In the genomic region with DNA sequence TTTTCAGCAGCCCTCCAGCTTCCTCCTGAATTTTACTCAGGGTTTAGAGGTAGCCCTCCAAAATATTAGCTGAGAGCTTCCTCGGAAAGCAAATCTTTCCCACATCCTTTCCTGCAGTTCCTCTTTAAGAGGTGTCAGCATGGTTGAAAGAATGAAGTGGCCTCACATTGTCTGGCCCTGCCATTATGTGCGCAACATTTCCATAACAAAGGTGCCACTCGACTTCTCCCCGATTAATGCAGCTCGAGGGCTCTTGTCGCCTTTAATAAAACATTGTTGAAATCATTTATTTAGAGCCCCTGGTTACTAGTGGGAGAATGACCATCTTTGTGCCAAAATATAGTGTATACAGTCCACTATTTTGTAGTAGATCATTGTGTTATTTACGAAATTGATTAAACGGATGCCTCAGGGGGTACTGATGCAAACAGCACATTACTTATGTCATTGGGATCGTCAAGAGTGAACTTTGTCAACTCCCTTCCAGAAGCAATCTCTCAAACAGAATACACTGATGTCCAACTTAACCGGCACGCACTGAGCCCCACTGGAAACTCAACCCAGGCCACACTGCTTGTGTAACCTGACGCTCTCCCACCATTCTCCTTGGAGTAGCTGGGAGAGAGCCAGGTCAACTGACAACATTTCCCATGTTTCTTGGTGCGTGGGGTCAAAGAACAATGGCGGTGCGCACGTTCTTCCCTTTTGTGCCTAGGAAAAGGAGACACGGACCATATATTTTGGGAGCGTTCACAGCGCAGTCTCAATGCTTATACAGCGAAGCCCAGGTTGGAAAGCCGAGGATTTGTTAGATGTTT, we compare ENCODE assay signal across 17 mouse cellular contexts. TPM values are rescaled to one million over a fixed set of nuclear protein-coding genes. Genes with fewer than 3 reads are reported as not detected.
DNase-seq lines count a peak whose midpoint lies in the region; ATAC-seq and TF ChIP-seq lines count a peak whose summit lies in the region.
"Had no signal": no experiment of that assay in that cellular context is flagged by ENCODE, and none has a peak within 500 bp of the region (broad histone marks: within the 10 kb centered on the region; RNA-seq: fewer than 3 reads in every experiment).

No protein-coding gene starts in this region.

- no peak overlapping the region for H3K4me3 ChIP-seq in hindbrain, embryonic 11.5 days (ENCODE audit: low read depth, low read length)
- H3K4me3 ChIP-seq in hindbrain, embryonic 16.5 days (ENCODE audit: low read length), result no peak overlapping the region
- no peak overlapping the region for H3K4me3 ChIP-seq in forebrain, embryonic 14.5 days (ENCODE audit: low read depth, low read length)
- H3K4me3 ChIP-seq in neural tube, embryonic 11.5 days (ENCODE audit: low read depth, low read length), result no peak overlapping the region
- H3K4me3 ChIP-seq: heart, embryonic 12.5 days had no signal

- H3K27me3 ChIP-seq in hindbrain, embryonic 11.5 days (ENCODE audit: control insufficient read depth, insufficient read depth, low read length), result no peaks in the 10 kb centered on the region; the same call in 1 of the 2 replicates
- H3K27me3 ChIP-seq in hindbrain, embryonic 16.5 days (replicated peaks; ENCODE audit: control insufficient read depth, insufficient read depth, low read length), result no peaks in the 10 kb centered on the region
- peaks cover 12% of the 10 kb centered on the region; the same call in 1 of the 2 replicates for H3K27me3 ChIP-seq in forebrain, embryonic 14.5 days (replicated peaks; ENCODE audit: control insufficient read depth, insufficient read depth, low read length)
- H3K27me3 ChIP-seq in neural tube, embryonic 11.5 days (ENCODE audit: control insufficient read depth, insufficient read depth, low read length), result no peaks in the 10 kb centered on the region
- H3K27me3 ChIP-seq: heart, embryonic 12.5 days had no signal

- TF ChIP-seq CTCF in brain, embryonic 14.5 days (IDR thresholded peaks at IDR 0.05; ENCODE audit: borderline replicate concordance, extremely low read depth, insufficient read depth, insufficient read length), result no peak

- H3K9ac ChIP-seq in hindbrain, embryonic 11.5 days (ENCODE audit: low read depth, low read length), result no peak overlapping the region
- H3K9ac ChIP-seq in hindbrain, embryonic 16.5 days (ENCODE audit: low read depth, low read length), result no peak overlapping the region
- H3K9ac ChIP-seq in forebrain, embryonic 14.5 days (ENCODE audit: low read length), result no peak overlapping the region
- H3K9ac ChIP-seq in neural tube, embryonic 11.5 days (ENCODE audit: low read length), result no peak overlapping the region
- H3K9ac ChIP-seq: heart, embryonic 12.5 days; lung, embryonic 14.5 days had no signal

- H3K4me2 ChIP-seq in hindbrain, embryonic 11.5 days (replicated peaks; ENCODE audit: low read depth, low read length), result peak overlapping the region; percentile 8
- H3K4me2 ChIP-seq in hindbrain, embryonic 16.5 days (ENCODE audit: low read length), result no peak overlapping the region
- H3K4me2 ChIP-seq in forebrain, embryonic 14.5 days (ENCODE audit: low read length), result no peak overlapping the region
- peak overlapping the region; percentile 3; the same call in 1 of the 2 replicates for H3K4me2 ChIP-seq in neural tube, embryonic 11.5 days (ENCODE audit: low read depth)
- H3K4me2 ChIP-seq: heart, embryonic 12.5 days; lung, embryonic 14.5 days had no signal

- WGBS in hindbrain, embryonic 11.5 days, result 27% methylated on average over 21 of the region's 21 CpGs
- 22% methylated on average over 21 of the region's 21 CpGs for WGBS in hindbrain, embryonic 16.5 days
- WGBS in forebrain, embryonic 14.5 days, result 27% methylated on average over 21 of the region's 21 CpGs
- WGBS in neural tube, embryonic 11.5 days, result 31% methylated on average over 21 of the region's 21 CpGs

- H3K4me1 ChIP-seq in hindbrain, embryonic 11.5 days (replicated peaks; ENCODE audit: control insufficient read depth, insufficient read depth, low read length), result 0 out of 2 replicates have a peak, but pooled peaks cover 6% of the 10 kb centered on the region
- H3K4me1 ChIP-seq in hindbrain, embryonic 16.5 days (ENCODE audit: control insufficient read depth, insufficient read depth, low read depth, low read length), result peaks cover 10% of the 10 kb centered on the region
- peaks cover 30% of the 10 kb centered on the region for H3K4me1 ChIP-seq in forebrain, embryonic 14.5 days (ENCODE audit: control insufficient read depth, insufficient read depth, low read length)
- H3K4me1 ChIP-seq in neural tube, embryonic 11.5 days (ENCODE audit: control insufficient read depth, insufficient read depth, low read length), result peaks cover 27% of the 10 kb centered on the region

- TF ChIP-seq POLR2A in brain, embryonic 14.5 days (IDR thresholded peaks at IDR 0.05; ENCODE audit: borderline replicate concordance, extremely low read depth, insufficient read depth, insufficient read length, poor library complexity, severe bottlenecking), result no peak

- no peaks in the 10 kb centered on the region for H3K9me3 ChIP-seq in hindbrain, embryonic 11.5 days (ENCODE audit: control insufficient read depth, low read length)
- no peaks in the 10 kb centered on the region for H3K9me3 ChIP-seq in hindbrain, embryonic 16.5 days (ENCODE audit: control insufficient read depth, low read length)
- H3K9me3 ChIP-seq in forebrain, embryonic 14.5 days (replicated peaks; ENCODE audit: control insufficient read depth, low read length), result no peaks in the 10 kb centered on the region
- H3K9me3 ChIP-seq in neural tube, embryonic 11.5 days (ENCODE audit: control insufficient read depth, low read length), result no peaks in the 10 kb centered on the region
- H3K9me3 ChIP-seq: heart, embryonic 12.5 days had no signal

- no peaks in the 10 kb centered on the region for H3K36me3 ChIP-seq in hindbrain, embryonic 11.5 days (ENCODE audit: control insufficient read depth, insufficient read depth, low read length)
- no peaks in the 10 kb centered on the region for H3K36me3 ChIP-seq in hindbrain, embryonic 16.5 days (ENCODE audit: control insufficient read depth, insufficient read depth, low read length)
- H3K36me3 ChIP-seq in forebrain, embryonic 14.5 days (ENCODE audit: control insufficient read depth, insufficient read depth, low read length), result no peaks in the 10 kb centered on the region
- H3K36me3 ChIP-seq in neural tube, embryonic 11.5 days (ENCODE audit: control insufficient read depth, insufficient read depth, low read length), result no peaks in the 10 kb centered on the region
- H3K36me3 ChIP-seq: G1E; heart, embryonic 12.5 days had no signal

- peak; percentile 75 for ATAC-seq in hindbrain, embryonic 11.5 days (ENCODE audit: low FRiP score)
- no peak for ATAC-seq in hindbrain, embryonic 16.5 days
- peak; percentile 40; the same call in 1 of the 2 replicates for ATAC-seq in forebrain, embryonic 14.5 days
- peak; percentile 70 for ATAC-seq in neural tube, embryonic 11.5 days (ENCODE audit: insufficient read depth, low FRiP score, low TSS enrichment)

- peak; percentile 74 for DNase-seq in hindbrain, embryonic 11.5 days (ENCODE audit: low spot score)
- DNase-seq in brain, embryonic 14.5 days (ENCODE audit: low read depth), result peak; percentile 86
- peak; percentile 77 for DNase-seq in forebrain, embryonic 14.5 days (ENCODE audit: low spot score)
- DNase-seq in neural tube, embryonic 11.5 days (ENCODE audit: low spot score), result peak; percentile 72
- DNase-seq in cerebellum, adult 9-10 months, result no peak
- no peak for DNase-seq in testis, postnatal 10 days (ENCODE audit: low spot score)
- DNase-seq: adrenal gland, postnatal 36 days; B cell, adult 2 months; gastrocnemius, postnatal 25 days; kidney, adult 2 months; layer of hippocampus, postnatal 36 days; lung, embryonic 14.5 days; spleen, adult 18-20 months; thymus, postnatal 36 days had no signal

- H3K27ac ChIP-seq in hindbrain, embryonic 11.5 days (ENCODE audit: low read depth, low read length), result peak overlapping the region; percentile 64
- no peak overlapping the region for H3K27ac ChIP-seq in hindbrain, embryonic 16.5 days (ENCODE audit: low read depth, low read length)
- H3K27ac ChIP-seq in forebrain, embryonic 14.5 days (ENCODE audit: low read depth, low read length), result 0 out of 2 replicates have a peak overlapping the region, but pooled peaks have one; percentile 9
- peak overlapping the region; percentile 78 for H3K27ac ChIP-seq in neural tube, embryonic 11.5 days (ENCODE audit: low read depth, low read length)

RNA-seq across cellular contexts. Expression of a gene that starts 6.1 kb away (rescaled TPM):
- polyA plus RNA-seq in hindbrain, embryonic 11.5 days (2014; fragmentation: Nextera tagmentation; extraction: Ambion mirVana), result 106 and 124 TPM in 2 replicates
- polyA plus RNA-seq in hindbrain, embryonic 16.5 days (2015; fragmentation: Nextera tagmentation; extraction: Ambion mirVana), result 11.7 and 14.6 TPM in 2 replicates
- 45.2 and 64.4 TPM in 2 replicates for polyA plus RNA-seq in brain, embryonic 14.5 days (2012; rRNA removed)
- 30.5 and 40.6 TPM in 2 replicates for polyA plus RNA-seq in forebrain, embryonic 14.5 days (2014; fragmentation: Nextera tagmentation; extraction: Ambion mirVana)
- polyA plus RNA-seq in neural tube, embryonic 11.5 days (2014; fragmentation: Nextera tagmentation; extraction: Ambion mirVana), result 168 and 192 TPM in 2 replicates
- polyA plus RNA-seq: G1E had no signal

Comparison
In these comparisons a context has a peak if more than half of its experiments do, and no peak if none do; other contexts are left out.
1. H3K4me2 ChIP-seq: peak in hindbrain, embryonic 11.5 days (single experiment) and neural tube, embryonic 11.5 days (single experiment); none in hindbrain, embryonic 16.5 days (single experiment) and forebrain, embryonic 14.5 days (single experiment).
2. DNase-seq: peak in hindbrain, embryonic 11.5 days (single experiment), brain, embryonic 14.5 days (single experiment), forebrain, embryonic 14.5 days (single experiment) and neural tube, embryonic 11.5 days (single experiment); none in cerebellum, adult 9-10 months (single experiment) and testis, postnatal 10 days (single experiment).